Mouse (Mus musculus) small intestine, adult 2 months (tissue): ENCODE measurements around the gene Gm5269. TPM values are rescaled to one million over a fixed set of nuclear protein-coding genes. Genes with fewer than 3 reads are reported as not detected.

Experiments used
- H3K27ac ChIP-seq: fragments of 200-500 bp; 2 replicates; pipeline ENCODE4 v1.5.1; 2012; ENCODE audit warnings: low read depth, low read length, control low read depth, inconsistent platforms; ENCODE audit not compliant: insufficient read depth
- H3K27me3 ChIP-seq: fragments of 200-500 bp; 2 replicates; pipeline ENCODE4 v1.6.1; 2012; ENCODE audit warnings: mild to moderate bottlenecking, moderate library complexity, low read length, inconsistent platforms; ENCODE audit not compliant: control insufficient read depth, insufficient read depth
- H3K36me3 ChIP-seq: fragments of 200-500 bp; 2 replicates; pipeline ENCODE4 v1.6.1; 2012; ENCODE audit warnings: mild to moderate bottlenecking, low read length, control low read depth, inconsistent platforms; ENCODE audit not compliant: control insufficient read depth, insufficient read depth
- H3K4me1 ChIP-seq: fragments of 200-500 bp; 2 replicates; pipeline ENCODE4 v1.6.1; 2012; ENCODE audit warnings: low read length, inconsistent platforms, mixed read lengths; ENCODE audit not compliant: control insufficient read depth, insufficient read depth, insufficient read length
- H3K4me3 ChIP-seq: fragments of 200-500 bp; 2 replicates; pipeline ENCODE4 v1.5.1; 2012; ENCODE audit warnings: low read depth, mild to moderate bottlenecking, control low read depth, inconsistent platforms, low read length, moderate library complexity
- CTCF ChIP-seq: fragments of 200-500 bp; IDR thresholded peaks from 2 replicates; pipeline ENCODE4 v1.5.1; 2012; ENCODE audit warnings: low read depth, mild to moderate bottlenecking, control low read depth, inconsistent platforms, low read length, moderate library complexity, mixed read lengths; ENCODE audit not compliant: insufficient replicate concordance, insufficient read length; ENCODE audit errors: extremely low read depth
- POLR2A ChIP-seq: fragments of 200-500 bp; IDR thresholded peaks from 2 replicates; pipeline ENCODE4 v1.6.1; 2012; ENCODE audit warnings: low read depth, mild to moderate bottlenecking, control low read depth, inconsistent platforms, low read length, moderate library complexity
- WGBS: fragments of 180-500 bp; shearing (Covaris S2); methylation state at CpG from one replicate; pipeline ENCODE4 v1.1.7; 2018; 5-methylcytosine and 5-hydroxymethylcytosine counted together
- polyA plus RNA-seq: library from polyadenylated mRNA; depleted of rRNA; stranded (reverse); fragments of >200 nt; gene quantifications from 2 replicates; pipeline ENCODE4 v1.2.3, GENCODE M21; 2012

Gene Gm5269
- polyA plus RNA-seq, 1 experiment = not detected

DNA sequence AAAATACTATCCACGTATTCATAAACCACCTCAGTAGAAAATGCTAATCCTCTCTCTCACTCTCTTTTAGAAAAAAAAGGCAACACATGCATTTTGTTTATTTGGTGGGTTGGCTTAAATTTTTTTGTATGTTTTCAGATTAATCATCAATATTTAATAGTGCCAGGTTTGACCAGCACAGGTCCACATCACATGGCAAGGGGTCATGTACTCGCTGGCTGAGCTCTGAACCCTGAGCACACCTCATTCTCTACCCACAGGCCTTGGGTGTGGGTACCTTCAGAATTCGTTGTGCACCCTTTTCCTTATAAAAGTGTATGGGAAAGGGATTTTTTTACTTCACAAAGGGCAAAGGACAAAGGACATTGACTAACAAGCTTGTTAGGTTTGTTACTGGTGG lies 14.1 kb upstream of the Gm5269 start:
- WGBS = 52% methylated on average over 3 of the region's 3 CpGs
- no peak overlapping the region for H3K27ac ChIP-seq
- H3K4me3 ChIP-seq = no peak overlapping the region
- TF ChIP-seq POLR2A (no peak), CTCF (no peak)
- H3K27me3 ChIP-seq = no peaks in the 10 kb centered on the region
- no peaks in the 10 kb centered on the region for H3K36me3 ChIP-seq
- peaks cover 5% of the 10 kb centered on the region; the same call in 1 of the 2 replicates for H3K4me1 ChIP-seq

DNA sequence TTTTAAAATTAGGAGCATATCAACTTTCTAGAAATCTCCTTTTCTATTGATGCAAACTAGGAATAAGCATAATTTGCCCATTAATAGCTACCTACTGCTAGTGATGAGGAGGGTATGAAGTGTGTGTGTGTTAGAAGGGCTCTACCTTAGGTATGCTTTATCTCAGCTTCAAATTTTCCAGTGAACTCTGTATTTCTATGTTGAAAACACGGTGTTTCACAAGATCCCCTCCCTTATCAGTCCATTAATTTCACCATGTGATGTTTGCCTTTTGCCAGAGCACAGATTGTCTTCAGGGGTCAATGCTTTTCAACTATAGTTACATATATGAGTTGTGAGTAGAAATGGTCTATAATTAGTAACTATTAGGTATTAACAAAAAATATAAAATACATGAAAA lies 8.0 kb upstream of the Gm5269 start:
- H3K4me3 ChIP-seq = no peak overlapping the region
- H3K36me3 ChIP-seq = no peaks in the 10 kb centered on the region
- no peaks in the 10 kb centered on the region for H3K4me1 ChIP-seq
- H3K27me3 ChIP-seq = no peaks in the 10 kb centered on the region
- TF ChIP-seq CTCF (no peak), POLR2A (no peak)
- 20% methylated on average over 1 of the region's 1 CpGs for WGBS
- no peak overlapping the region for H3K27ac ChIP-seq

DNA sequence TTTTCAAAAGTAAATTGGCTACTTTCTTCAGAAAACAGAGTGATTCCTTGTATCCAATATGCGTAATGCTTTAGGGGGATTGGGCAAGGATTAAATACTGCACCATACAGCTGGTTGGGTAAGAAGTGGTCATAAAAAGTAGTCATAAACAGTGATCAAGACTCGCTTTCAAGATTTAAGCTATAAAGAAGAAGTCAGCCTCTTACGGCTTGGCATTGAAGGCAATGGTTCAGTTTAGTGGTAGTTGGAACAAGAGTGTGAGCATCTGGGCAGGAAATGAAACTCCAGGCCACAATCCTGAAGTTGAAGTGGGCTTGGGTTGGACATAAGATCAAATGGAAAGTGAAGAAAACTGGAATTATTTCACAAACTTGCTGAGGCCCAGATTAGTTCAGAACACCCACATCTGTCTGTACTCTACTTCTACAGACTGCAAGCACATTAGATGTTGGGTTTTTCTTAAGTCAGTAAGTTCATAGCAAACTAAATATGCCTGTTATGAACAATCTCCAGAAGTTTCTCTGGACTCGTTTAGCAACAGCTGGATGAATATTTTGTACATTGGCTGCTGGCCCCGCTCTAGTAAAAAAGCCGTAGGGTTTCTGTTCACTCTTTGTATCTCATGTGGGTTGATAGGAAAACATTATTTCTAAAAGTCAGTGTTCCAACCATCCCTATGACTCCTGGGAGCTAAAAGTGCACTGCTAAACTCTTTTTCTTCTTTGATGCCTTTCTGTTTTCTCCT lies 4.3 kb upstream of the Gm5269 start:
- TF ChIP-seq POLR2A = no peak
- TF ChIP-seq CTCF = no peak
- no peak overlapping the region for H3K4me3 ChIP-seq
- H3K36me3 ChIP-seq = no peaks in the 10 kb centered on the region
- 76% methylated on average over 6 of the region's 6 CpGs for WGBS
- no peak overlapping the region for H3K27ac ChIP-seq
- H3K27me3 ChIP-seq = no peaks in the 10 kb centered on the region
- no peaks in the 10 kb centered on the region for H3K4me1 ChIP-seq

DNA sequence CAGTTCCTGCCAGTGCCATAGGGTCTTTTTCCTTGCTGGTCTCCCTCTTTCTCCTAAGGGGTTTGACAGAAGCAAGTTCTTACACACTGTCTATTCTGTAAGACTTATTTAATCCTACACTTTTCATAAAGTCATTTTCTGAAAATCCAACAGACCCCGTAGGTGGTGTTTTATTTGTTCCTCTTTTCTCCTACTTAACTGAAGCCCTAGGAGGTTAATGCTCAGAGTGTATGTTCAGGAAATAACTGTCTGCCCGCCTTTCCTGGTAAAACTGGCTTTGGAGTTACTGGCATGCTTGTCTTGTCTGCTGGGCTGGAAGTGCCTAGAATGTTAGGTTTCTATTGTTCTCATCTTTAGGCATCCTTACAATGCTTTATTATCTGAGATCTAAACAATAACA lies 1.9 kb upstream of the Gm5269 start:
- TF ChIP-seq POLR2A = no peak
- TF ChIP-seq CTCF = no peak
- no peaks in the 10 kb centered on the region for H3K27me3 ChIP-seq
- H3K4me1 ChIP-seq = no peaks in the 10 kb centered on the region
- no peaks in the 10 kb centered on the region for H3K36me3 ChIP-seq
- no peak overlapping the region for H3K4me3 ChIP-seq
- H3K27ac ChIP-seq = no peak overlapping the region
- 72% methylated on average over 2 of the region's 2 CpGs for WGBS

DNA sequence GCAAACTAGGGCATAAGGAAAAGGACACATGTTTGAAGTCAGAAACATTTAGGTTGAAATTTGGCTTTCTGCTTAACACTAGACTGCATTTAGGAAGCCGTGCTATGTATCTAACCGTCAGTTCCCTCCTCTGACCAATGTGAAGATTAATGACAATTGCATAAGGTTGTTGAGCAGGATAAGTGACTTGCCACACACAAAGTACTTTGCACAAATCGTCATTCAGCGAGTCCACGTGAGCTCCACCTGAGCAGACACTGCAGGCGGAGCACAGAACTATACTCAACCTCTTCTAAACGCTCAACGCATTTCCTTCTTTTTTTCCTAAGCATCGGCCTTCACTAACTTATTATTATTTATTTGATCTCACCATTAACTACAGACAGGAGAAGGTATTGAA lies 3.3 kb downstream of the Gm5269 start:
- TF ChIP-seq CTCF (no peak), POLR2A (no peak)
- 47% methylated on average over 9 of the region's 9 CpGs for WGBS
- no peak overlapping the region for H3K4me3 ChIP-seq
- no peaks in the 10 kb centered on the region; the same call in 1 of the 2 replicates for H3K4me1 ChIP-seq
- no peaks in the 10 kb centered on the region for H3K27me3 ChIP-seq
- H3K27ac ChIP-seq = no peak overlapping the region
- no peaks in the 10 kb centered on the region for H3K36me3 ChIP-seq

DNA sequence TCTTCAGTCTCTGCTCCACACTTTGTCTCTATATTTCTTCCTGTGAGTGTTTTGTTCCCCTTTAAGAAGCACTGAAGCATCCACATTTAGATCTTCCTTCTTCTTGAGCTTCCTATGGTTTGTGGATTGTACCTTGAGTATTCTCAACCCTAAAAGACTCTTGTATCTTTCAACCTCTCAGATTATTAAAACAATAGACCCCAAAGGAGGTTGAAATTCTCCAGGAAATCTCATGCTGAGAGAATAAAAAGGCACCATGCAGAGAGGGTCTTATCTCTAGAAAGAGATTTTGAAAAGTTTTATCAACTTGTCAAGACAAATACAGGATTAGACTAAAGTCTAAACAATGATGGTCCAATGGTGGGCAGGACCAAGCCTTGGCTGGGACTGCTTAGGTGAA lies 6.7 kb downstream of the Gm5269 start:
- H3K4me1 ChIP-seq = no peaks in the 10 kb centered on the region; the same call in 1 of the 2 replicates
- H3K36me3 ChIP-seq = no peaks in the 10 kb centered on the region
- TF ChIP-seq CTCF = no peak
- TF ChIP-seq POLR2A = no peak

DNA sequence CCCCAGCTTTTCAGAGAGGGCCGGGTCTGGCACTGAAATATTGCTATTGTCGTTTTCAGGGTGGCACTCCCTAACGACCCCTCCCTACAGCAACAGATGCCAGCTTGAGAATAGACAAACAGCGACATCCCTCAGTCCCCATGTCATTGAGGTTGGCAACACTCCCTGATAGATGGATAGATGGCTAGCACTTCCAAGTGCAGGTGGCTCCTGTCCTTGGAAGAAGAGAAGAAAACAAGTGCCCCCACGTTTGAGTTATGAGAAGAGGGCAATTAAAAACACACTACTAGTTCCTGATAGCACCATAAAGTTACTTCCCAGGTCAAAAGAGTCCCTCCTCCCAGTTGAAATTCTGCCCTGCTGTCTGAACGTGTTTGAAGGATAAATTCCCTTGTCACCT lies 8.0 kb downstream of the Gm5269 start:
- TF ChIP-seq CTCF = no peak
- Histone ChIP-seq H3K4me1 (no peaks in the 10 kb centered on the region; the same call in 1 of the 2 replicates), H3K36me3 (no peaks in the 10 kb centered on the region), H3K27me3 (no peaks in the 10 kb centered on the region), H3K27ac (no peak overlapping the region), H3K4me3 (no peak overlapping the region)
- WGBS = 24% methylated on average over 6 of the region's 6 CpGs

More for the DNA sequence above, 6.7 kb downstream of the Gm5269 start:
- no peak overlapping the region for H3K4me3 ChIP-seq
- H3K27me3 ChIP-seq = no peaks in the 10 kb centered on the region
- no peak overlapping the region for H3K27ac ChIP-seq

DNA sequence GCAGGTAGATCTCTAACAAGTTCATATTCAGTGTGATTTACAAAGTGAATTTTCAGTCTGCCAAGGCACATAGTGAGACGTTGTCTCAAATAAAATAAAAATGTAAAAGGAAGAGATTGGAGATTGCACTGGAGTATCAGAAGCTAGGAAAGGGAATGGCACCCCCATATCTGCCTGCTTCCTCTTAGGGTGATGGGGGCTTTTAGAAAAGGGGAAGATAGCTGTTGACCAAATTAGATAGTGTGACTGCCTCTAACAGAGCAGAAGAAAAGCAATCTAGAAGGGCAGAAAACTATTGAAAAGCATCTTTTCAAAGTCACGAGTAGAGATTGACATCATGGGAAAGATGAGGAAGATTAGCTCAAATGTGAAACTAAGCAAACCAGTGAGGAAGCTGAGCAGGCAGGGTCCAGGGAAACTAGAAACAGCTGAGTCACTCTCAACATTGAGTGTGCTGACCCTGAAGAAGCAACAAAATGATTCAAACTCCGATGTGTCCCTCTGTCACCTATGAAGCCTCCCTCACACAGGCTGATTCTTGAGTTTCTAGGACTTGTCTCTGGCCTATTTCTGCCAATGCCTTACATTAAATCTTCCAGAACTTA lies 8.7 kb downstream of the Gm5269 start:
- H3K27me3 ChIP-seq = no peaks in the 10 kb centered on the region
- no peak overlapping the region for H3K4me3 ChIP-seq
- H3K27ac ChIP-seq = no peak overlapping the region
- H3K36me3 ChIP-seq = no peaks in the 10 kb centered on the region
- 63% methylated on average over 3 of the region's 3 CpGs for WGBS
- H3K4me1 ChIP-seq = no peaks in the 10 kb centered on the region; the same call in 1 of the 2 replicates
- no peak for TF ChIP-seq POLR2A
- TF ChIP-seq CTCF = no peak
